Mouse (Mus musculus): Measurements from ENCODE around the gene B2m.

- TF ChIP-seq CTCF (conservative IDR thresholded peaks at IDR 0.05; ENCODE audit: low read length) (no peak), POU5F1 (IDR thresholded peaks at IDR 0.05; ENCODE audit: borderline replicate concordance, low read length) (no peak), NANOG (IDR thresholded peaks at IDR 0.05; ENCODE audit: borderline replicate concordance, low read length) (no peak)
Observed at GRCm38 (mm10) chr2:122201501-122201900, 54.0 kb downstream of the B2m start.
